Mouse (Mus musculus) mammary gland, adult 2 months (tissue): Measurements from ENCODE around the gene Dync1li2. TPM values are rescaled to one million over a fixed set of nuclear protein-coding genes. Genes with fewer than 3 reads are reported as not detected.

Source experiments
- polyA plus RNA-seq: library from polyadenylated mRNA; depleted of rRNA; stranded (reverse); fragments of >200 nt; gene quantifications from 2 replicates; pipeline ENCODE4 v1.2.3, GENCODE M21; 2012; ENCODE audit warnings: low replicate concordance; rRNA removed

The Dync1li2 gene
- 8.6 and 20.6 TPM in 2 replicates for polyA plus RNA-seq

DNA sequence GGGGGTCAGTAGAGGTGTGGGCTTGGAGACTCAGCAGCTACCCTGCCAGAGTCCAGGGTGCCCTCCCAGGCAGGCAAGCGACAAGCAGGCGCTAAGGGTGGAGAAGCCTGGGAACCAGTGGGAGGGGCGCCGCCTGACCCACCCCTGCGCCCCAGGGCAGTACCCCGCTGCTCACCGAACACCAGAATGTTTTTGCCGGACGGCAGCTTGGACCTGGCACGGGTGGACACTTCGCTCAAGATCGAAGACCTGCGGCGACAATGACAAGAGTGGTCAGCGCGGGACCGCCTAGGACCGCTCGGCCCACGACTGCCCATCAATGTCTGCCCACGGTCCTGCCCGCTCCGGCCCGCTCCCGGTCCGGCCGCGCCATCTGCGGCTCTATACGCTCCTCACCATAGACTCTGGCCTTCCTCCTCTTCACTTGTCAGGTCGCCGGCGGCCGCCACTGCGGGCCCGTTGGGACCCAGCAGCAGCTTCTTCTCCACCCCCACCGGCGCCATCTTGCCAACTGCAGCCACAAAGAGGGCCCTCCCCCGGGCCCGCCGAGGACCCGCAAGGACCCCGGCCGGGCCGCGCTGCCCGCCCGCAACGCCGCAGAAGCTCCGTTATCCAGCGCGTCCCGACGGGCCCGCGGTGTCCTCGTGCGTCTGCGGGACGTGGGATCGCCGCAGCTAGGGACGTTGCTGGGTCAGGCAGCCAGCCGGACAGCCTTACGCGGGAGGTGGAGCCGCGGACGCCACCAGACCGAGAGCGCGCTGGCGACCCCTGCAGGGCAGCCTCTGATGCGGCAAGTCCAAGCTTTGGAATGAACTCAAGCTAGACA is at the start of gene Dync1li2:
Gene Dync1li2, minus strand, starts transcription at position 749 of the 826 bp plus-strand sequence.

DNA sequence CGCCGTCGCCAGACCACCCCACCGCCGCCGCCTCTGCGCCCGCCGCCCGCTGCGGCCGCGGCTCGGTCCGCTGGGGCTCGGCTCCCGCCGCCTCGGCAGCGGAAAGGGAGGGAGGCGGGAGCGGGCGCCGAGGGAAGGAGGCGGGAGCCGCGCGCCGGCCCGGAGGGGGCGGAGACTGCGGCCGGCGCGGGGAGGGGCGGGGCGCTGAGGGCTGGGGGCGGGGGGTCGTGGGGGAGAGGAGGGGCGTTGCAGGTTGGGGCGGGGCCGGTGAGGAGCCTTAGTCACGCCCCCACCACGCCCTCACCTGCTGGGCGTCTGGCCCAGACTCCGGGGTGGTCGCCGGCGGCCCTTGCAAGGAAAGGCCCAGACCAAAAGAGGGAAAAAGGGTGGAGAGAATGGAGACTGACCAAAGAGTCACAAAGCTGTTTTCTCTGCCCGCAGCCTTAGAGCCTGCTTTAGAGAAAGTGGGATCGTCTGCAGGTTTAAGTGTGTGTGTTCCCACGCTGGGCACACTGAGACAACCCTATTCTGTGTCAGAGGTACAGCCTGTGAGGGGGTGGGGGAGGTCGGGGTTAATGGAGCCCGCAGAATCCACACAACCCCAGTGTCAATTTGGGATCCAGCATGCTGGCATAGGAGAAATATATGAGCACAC is 47.0 kb downstream of the Dync1li2 start, which contains the start of gene Cmtm4:
Gene Cmtm4, minus strand, starts transcription at position 105 of the 655 bp plus-strand sequence.

Other genes with a start within 250 kb of the Dync1li2 start
- 32.8 and 33.2 TPM in 2 replicates for gene Tk2, start 194.5 kb downstream of the Dync1li2 start, polyA plus RNA-seq
- gene Cklf, start 192.2 kb downstream of the Dync1li2 start, polyA plus RNA-seq: 6.5 and 12.9 TPM in 2 replicates
- not detected in 2 replicates for gene Cmtm2a, start 149.9 kb downstream of the Dync1li2 start, polyA plus RNA-seq
- not detected in 2 replicates for gene Gm45711, start 133.0 kb downstream of the Dync1li2 start, polyA plus RNA-seq
- gene Cmtm1, start 132.9 kb downstream of the Dync1li2 start, polyA plus RNA-seq: not detected in 2 replicates
- not detected in 2 replicates for gene Gm11020, start 121.5 kb downstream of the Dync1li2 start, polyA plus RNA-seq
- gene Cmtm2b, start 120.8 kb downstream of the Dync1li2 start, polyA plus RNA-seq: 0.23 TPM in 1 of 2 replicates, not detected in the other
- gene Cmtm3, start 103.6 kb downstream of the Dync1li2 start, polyA plus RNA-seq: 187 and 269 TPM in 2 replicates
- 8.6 and 12.2 TPM in 2 replicates for gene Cmtm4, start 47.2 kb downstream of the Dync1li2 start, polyA plus RNA-seq
- 0.09 and 0.16 TPM in 2 replicates for gene Terb1, start 66.9 kb upstream of the Dync1li2 start, polyA plus RNA-seq
- 5.0 and 16.3 TPM in 2 replicates for gene Nae1, start 91.6 kb upstream of the Dync1li2 start, polyA plus RNA-seq
- 5.7 and 6.5 TPM in 2 replicates for gene Car7, start 91.6 kb upstream of the Dync1li2 start, polyA plus RNA-seq
- 7.0 and 9.4 TPM in 2 replicates for gene Pdp2, start 148.4 kb upstream of the Dync1li2 start, polyA plus RNA-seq
- 0.04 and 0.37 TPM in 2 replicates for gene Cdh16, start 181.3 kb upstream of the Dync1li2 start, polyA plus RNA-seq
- gene Rrad, start 188.3 kb upstream of the Dync1li2 start, polyA plus RNA-seq: 7.4 and 16.4 TPM in 2 replicates
- 36.8 and 39.0 TPM in 2 replicates for gene Ciao2b, start 198.9 kb upstream of the Dync1li2 start, polyA plus RNA-seq